Mouse (Mus musculus): ENCODE measurements around the gene Olfr120.
"Not testable (repeated sequence)": the region's sequence is repeated elsewhere in the genome, so short reads cannot be mapped to it uniquely, and the experiment has no call there.

Gene Olfr120

GRCm38 (mm10) chr17:37721508-37721907 lies at the start of gene Olfr120:
Olfr120 (plus strand) TSS chr17:37721808.
- no peak for DNase-seq

DNA sequence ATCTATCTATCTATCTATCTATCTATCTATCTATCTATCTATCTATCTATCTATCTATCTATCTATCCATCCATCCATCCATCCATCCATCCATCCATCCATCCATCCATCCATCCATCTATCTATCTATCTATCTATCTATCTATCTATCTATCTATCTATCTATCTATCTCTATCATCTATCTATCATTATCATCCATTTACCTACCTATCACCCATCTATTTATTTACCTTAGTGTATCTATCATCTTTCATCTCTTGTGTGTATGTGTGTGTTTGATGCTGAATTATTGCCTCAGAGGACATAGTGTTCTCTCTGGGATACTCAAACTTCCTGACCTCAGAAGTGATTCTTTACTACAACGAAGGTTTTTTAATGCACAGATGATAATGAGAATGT lies 25.3 kb upstream of the Olfr120 start, which contains the start of gene Olfr119:
Olfr119 (plus strand) TSS at position 301 of the 400 bp plus-strand sequence.
- DNase-seq = not testable (repeated sequence)

- no peak for DNase-seq
Measured at GRCm38 (mm10) chr17:37738070-37738469, 16.5 kb downstream of the Olfr120 start.

GRCm38 (mm10) chr17:37768307-37768706 lies 46.7 kb downstream of the Olfr120 start, which contains the start of gene Olfr122:
Olfr122 (plus strand) TSS chr17:37768607.
- no peak for DNase-seq

All from lung, adult 18-20 months (tissue).